12 mouse cellular contexts compared by ENCODE assay signal in genomic region chr17:27502736-27503445, GRCm38 (mm10). TPM values are rescaled to one million over a fixed set of nuclear protein-coding genes. Genes with fewer than 3 reads are reported as not detected.
DNase-seq lines count a peak whose midpoint lies in the region; ATAC-seq and TF ChIP-seq lines count a peak whose summit lies in the region.
"Had no signal": no experiment of that assay in that cellular context is flagged by ENCODE, and none has a peak within 500 bp of the region (broad histone marks: within the 10 kb centered on the region; RNA-seq: fewer than 3 reads in every experiment).

No protein-coding gene starts in this region.

- H3K4me3 ChIP-seq in E14TG2a.4 (replicated peaks; ENCODE audit: low read length): peak overlapping the region; percentile 64
- no peak overlapping the region for H3K4me3 ChIP-seq in embryonic facial prominence, embryonic 12.5 days
- H3K4me3 ChIP-seq in hindbrain, embryonic 14.5 days (replicated peaks; ENCODE audit: low read length): no peak overlapping the region
- H3K4me3 ChIP-seq in kidney, embryonic 14.5 days (ENCODE audit: low read length): no peak overlapping the region
- H3K4me3 ChIP-seq: heart, embryonic 13.5 days; liver, embryonic 13.5 days had no signal

- peak; percentile 56 for DNase-seq in cerebellum, adult 9-11 months
- no peak for DNase-seq in cerebellum, adult 9-10 months
- no peak for DNase-seq in hindbrain, embryonic 14.5 days (ENCODE audit: low spot score)
- no peak for DNase-seq in embryo, embryonic 10.5 days (ENCODE audit: low spot score)
- DNase-seq: adrenal gland, adult 2 months; B cell, adult 2 months; liver, embryonic 13.5 days had no signal

- 0 out of 2 replicates have a peak overlapping the region, but pooled peaks have one; percentile 83 for H3K27ac ChIP-seq in embryonic facial prominence, embryonic 12.5 days
- H3K27ac ChIP-seq in hindbrain, embryonic 14.5 days: 0 out of 2 replicates have a peak overlapping the region, but pooled peaks have one; percentile 44
- H3K27ac ChIP-seq in kidney, embryonic 14.5 days (ENCODE audit: low read depth, low read length): no peak overlapping the region
- H3K27ac ChIP-seq: heart, embryonic 13.5 days had no signal

- no peaks in the 10 kb centered on the region for H3K36me3 ChIP-seq in E14TG2a.4 (ENCODE audit: insufficient read depth, low read length)
- no peaks in the 10 kb centered on the region for H3K36me3 ChIP-seq in embryonic facial prominence, embryonic 12.5 days
- no peaks in the 10 kb centered on the region for H3K36me3 ChIP-seq in hindbrain, embryonic 14.5 days (replicated peaks; ENCODE audit: control insufficient read depth, insufficient read depth)
- H3K36me3 ChIP-seq in kidney, embryonic 14.5 days (ENCODE audit: control insufficient read depth, insufficient read depth, low read length): no peaks in the 10 kb centered on the region
- H3K36me3 ChIP-seq: heart, embryonic 13.5 days; liver, embryonic 13.5 days had no signal

- H3K27me3 ChIP-seq in E14TG2a.4 (ENCODE audit: insufficient read depth, low read length): peaks cover 82% of the 10 kb centered on the region
- H3K27me3 ChIP-seq in embryonic facial prominence, embryonic 12.5 days: peaks cover 11% of the 10 kb centered on the region; the same call in 1 of the 2 replicates
- no peaks in the 10 kb centered on the region for H3K27me3 ChIP-seq in hindbrain, embryonic 14.5 days (ENCODE audit: control insufficient read depth, insufficient read depth, low read length)
- H3K27me3 ChIP-seq in kidney, embryonic 14.5 days (ENCODE audit: control insufficient read depth, insufficient read depth, low read length): peaks cover 10% of the 10 kb centered on the region; the same call in 1 of the 2 replicates

- H3K9ac ChIP-seq in embryonic facial prominence, embryonic 12.5 days: no peak overlapping the region
- H3K9ac ChIP-seq in hindbrain, embryonic 14.5 days: no peak overlapping the region
- no peak overlapping the region for H3K9ac ChIP-seq in kidney, embryonic 14.5 days (ENCODE audit: low read depth, low read length)
- H3K9ac ChIP-seq: liver, embryonic 13.5 days had no signal

- H3K9me3 ChIP-seq in E14TG2a.4 (ENCODE audit: low read length): no peaks in the 10 kb centered on the region
- no peaks in the 10 kb centered on the region for H3K9me3 ChIP-seq in embryonic facial prominence, embryonic 12.5 days
- no peaks in the 10 kb centered on the region for H3K9me3 ChIP-seq in hindbrain, embryonic 14.5 days (ENCODE audit: control insufficient read depth, low read length)
- H3K9me3 ChIP-seq in kidney, embryonic 14.5 days (ENCODE audit: control insufficient read depth, low read length): no peaks in the 10 kb centered on the region
- H3K9me3 ChIP-seq: heart, embryonic 13.5 days; liver, embryonic 13.5 days had no signal

- no peak for ATAC-seq in embryonic facial prominence, embryonic 12.5 days (ENCODE audit: insufficient number of reproducible peaks, insufficient read depth, low FRiP score, low TSS enrichment)
- no peak for ATAC-seq in hindbrain, embryonic 14.5 days (ENCODE audit: low FRiP score)
- no peak for ATAC-seq in inflammation-experienced regulatory T-cells, adult 6 months
- no peak for ATAC-seq in kidney, embryonic 14.5 days (ENCODE audit: low FRiP score, low TSS enrichment)

- 60% methylated on average over 31 of the region's 31 CpGs for WGBS in embryonic facial prominence, embryonic 12.5 days
- WGBS in hindbrain, embryonic 14.5 days: 52% methylated on average over 31 of the region's 31 CpGs
- WGBS in kidney, embryonic 14.5 days: 64% methylated on average over 31 of the region's 31 CpGs

- H3K4me2 ChIP-seq in embryonic facial prominence, embryonic 12.5 days (replicated peaks): no peak overlapping the region
- no peak overlapping the region for H3K4me2 ChIP-seq in hindbrain, embryonic 14.5 days (replicated peaks)
- H3K4me2 ChIP-seq in kidney, embryonic 14.5 days (replicated peaks; ENCODE audit: low read depth, low read length): no peak overlapping the region
- H3K4me2 ChIP-seq: liver, embryonic 13.5 days had no signal

- no peak for TF ChIP-seq CTCF in E14TG2a.4 (conservative IDR thresholded peaks at IDR 0.05; ENCODE audit: low read length)

- peaks cover 73% of the 10 kb centered on the region for H3K4me1 ChIP-seq in E14TG2a.4 (replicated peaks; ENCODE audit: low read depth, low read length)
- peaks cover 44% of the 10 kb centered on the region for H3K4me1 ChIP-seq in embryonic facial prominence, embryonic 12.5 days
- H3K4me1 ChIP-seq in hindbrain, embryonic 14.5 days (replicated peaks; ENCODE audit: control insufficient read depth, insufficient read depth, low read length): peaks cover 35% of the 10 kb centered on the region
- H3K4me1 ChIP-seq in kidney, embryonic 14.5 days (ENCODE audit: control insufficient read depth, insufficient read depth, low read length): peaks cover 33% of the 10 kb centered on the region

RNA-seq across cellular contexts. Expression of gene Grm4, which starts 18.3 kb away (rescaled TPM):
- 0.68 and 0.73 TPM in 2 replicates for polyA plus RNA-seq in embryonic facial prominence, embryonic 12.5 days (2016; fragmentation: Nextera tagmentation; extraction: Ambion mirVana)
- polyA plus RNA-seq in hindbrain, embryonic 14.5 days (2014; fragmentation: Nextera tagmentation; extraction: Ambion mirVana): 9.0 and 10.1 TPM in 2 replicates
- under 1 TPM in 1 of 3 experiments, not detected in 2; 0.09 TPM for polyA plus RNA-seq in inflammation-experienced regulatory T-cells, adult 6 months (2017; shearing (Covaris generic))
- polyA plus RNA-seq in kidney, embryonic 14.5 days (2014; fragmentation: Nextera tagmentation; extraction: Ambion mirVana): 0.50 and 1.6 TPM in 2 replicates
- polyA plus RNA-seq: liver, embryonic 13.5 days had no signal

RNA-seq across cellular contexts. Expression of gene Hmga1, which starts 53.4 kb away (rescaled TPM):
- 236 and 247 TPM in 2 replicates for polyA plus RNA-seq in embryonic facial prominence, embryonic 12.5 days (2016; fragmentation: Nextera tagmentation; extraction: Ambion mirVana)
- 136 and 148 TPM in 2 replicates for polyA plus RNA-seq in hindbrain, embryonic 14.5 days (2014; fragmentation: Nextera tagmentation; extraction: Ambion mirVana)
- 10 to 100 TPM; 37.3 to 69.6 (median 41.9) TPM for polyA plus RNA-seq in inflammation-experienced regulatory T-cells, adult 6 months (2017; shearing (Covaris generic))
- polyA plus RNA-seq in kidney, embryonic 14.5 days (2014; fragmentation: Nextera tagmentation; extraction: Ambion mirVana): 351 and 355 TPM in 2 replicates
